Mouse (Mus musculus): Measurements from ENCODE around the gene Ppargc1a. TPM values are rescaled to one million over a fixed set of nuclear protein-coding genes. Genes with fewer than 3 reads are reported as not detected.
A peak's percentile ranks its signal among the peaks of the same experiment; 100 is the strongest.

The Ppargc1a gene
- polyA plus RNA-seq, 1 experiment, result 28.9 TPM

DNA sequence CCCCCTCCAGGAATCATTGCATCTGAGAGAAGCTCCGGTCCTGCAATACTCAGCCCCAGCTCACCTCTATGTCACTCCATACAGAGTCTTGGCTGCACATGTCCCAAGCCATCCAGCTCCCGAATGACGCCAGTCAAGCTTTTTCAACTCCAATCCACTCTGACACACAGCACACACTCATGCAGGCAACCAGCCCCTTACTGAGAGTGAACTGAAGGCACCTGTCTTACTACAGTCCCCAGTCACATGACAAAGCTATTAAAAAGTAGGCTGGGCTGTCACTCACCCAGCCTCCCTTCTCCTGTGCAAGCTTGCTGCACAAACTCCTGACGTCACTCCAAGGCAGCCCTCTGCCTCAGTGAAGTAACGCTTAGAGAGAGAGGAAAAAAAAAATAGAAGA, 13.9 kb downstream of the Ppargc1a start:
- peak; percentile 19 to 37 for DNase-seq (ENCODE audit: extremely low spot score in 1 of 2, low spot score in 1 of 2)

DNA sequence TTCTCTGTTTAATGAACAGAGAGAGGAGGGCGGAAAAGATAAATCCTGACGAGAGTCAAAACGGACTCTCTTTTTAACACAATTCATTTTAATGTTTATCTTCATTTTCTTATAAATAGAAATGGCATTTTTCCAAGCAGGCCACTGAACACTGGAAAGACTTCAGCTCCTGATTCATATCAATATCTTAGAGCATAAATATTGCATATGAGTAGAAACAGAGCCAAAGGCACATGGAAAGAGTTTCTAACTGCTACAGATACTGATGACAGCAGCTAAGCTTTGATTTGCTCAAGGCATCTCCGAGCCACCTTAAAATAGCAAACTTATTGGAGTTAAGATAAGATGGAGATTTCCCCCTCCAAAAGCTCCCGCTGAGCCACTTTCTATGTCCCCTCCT, 14.3 kb downstream of the Ppargc1a start:
- no peak for DNase-seq (ENCODE audit: extremely low spot score in 1 of 2, low spot score in 1 of 2)

DNA sequence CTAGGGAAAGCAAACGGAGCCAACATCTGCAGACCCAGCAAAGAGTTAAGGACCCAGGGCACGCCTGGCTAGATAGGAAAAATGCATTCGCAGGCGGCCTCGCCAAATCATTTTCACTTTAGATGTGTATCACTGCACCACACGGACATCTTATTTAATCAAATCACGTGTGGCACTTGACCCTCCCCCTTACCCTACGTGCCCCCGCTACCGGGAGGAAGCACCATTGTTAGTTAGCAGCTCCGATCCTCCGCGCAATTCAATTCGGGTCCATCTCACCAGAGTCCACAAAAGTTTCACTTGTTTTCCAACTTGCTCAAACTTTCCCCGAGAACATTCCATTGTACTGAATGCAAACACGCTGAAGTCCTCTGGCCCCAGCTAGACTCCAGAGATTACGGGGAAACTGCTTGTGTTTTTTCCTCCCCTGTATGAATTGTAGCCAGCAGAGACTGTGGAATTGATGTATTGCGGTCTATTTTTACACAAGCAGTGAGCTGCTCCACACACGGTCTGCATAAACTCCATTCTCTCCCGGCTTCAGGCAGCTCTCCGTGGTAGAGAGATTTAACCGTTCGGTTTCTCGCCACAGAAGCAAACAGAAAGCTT, 14.9 kb downstream of the Ppargc1a start:
- DNase-seq (ENCODE audit: extremely low spot score in 1 of 2, low spot score in 1 of 2), result peak; percentile 9 to 41

DNA sequence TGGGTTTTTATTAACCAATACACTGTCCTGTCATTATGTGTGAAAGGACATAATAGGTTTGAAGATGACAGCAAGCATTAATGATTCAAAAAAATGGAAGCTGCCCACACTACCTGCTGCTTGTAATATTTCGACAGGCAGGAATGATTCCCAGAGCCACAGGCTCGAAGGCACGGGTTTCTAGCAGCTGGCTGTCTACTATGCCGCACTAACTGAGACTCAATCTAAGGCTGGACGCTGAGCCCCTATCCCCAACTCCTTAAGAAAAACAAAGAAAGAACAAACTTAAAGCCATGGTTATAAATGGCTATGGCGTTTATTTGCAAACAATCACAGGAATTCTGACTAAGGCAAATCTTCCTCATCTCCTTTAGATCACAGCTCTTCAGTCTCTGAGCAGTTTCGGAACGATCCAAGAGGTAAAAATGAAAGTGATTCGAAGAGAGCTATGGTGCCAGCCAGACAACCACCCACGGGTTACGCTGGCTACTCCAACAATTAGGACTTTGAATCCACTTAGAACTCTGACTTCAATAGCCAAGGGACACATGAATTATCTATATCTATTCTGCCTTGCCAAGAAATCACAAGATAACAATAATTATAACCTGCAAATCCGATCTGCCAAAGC, 15.6 kb downstream of the Ppargc1a start:
- DNase-seq (ENCODE audit: extremely low spot score in 1 of 2, low spot score in 1 of 2), result peak in 1 of 2 experiments; percentile 30

DNA sequence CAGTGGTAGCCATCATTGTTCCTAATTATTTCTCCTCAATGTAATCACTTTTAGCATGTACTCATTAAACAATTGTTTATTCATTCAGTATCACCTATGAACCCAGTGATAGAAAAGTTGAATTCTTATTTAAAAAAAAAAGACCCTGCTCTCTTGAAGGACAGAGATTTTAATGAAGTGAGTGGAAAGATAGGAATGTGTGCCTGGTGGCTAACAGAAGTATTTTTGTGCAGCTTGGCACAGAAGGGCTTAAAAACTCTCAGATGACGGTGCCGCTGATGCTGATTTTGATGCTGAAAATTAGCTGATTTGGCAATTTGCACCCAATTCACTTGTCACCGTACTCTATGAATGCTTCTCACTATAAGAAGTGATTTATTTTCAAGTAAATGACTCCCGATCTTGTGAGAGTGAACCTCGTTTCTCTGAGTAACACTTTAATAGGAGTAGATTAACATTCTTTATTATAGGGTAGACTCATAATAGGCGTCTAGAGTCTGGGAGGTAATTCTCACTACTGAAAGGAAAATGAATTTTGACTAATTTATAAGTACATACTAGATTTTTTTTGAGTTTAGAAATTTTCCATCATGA, 20.0 kb downstream of the Ppargc1a start:
- DNase-seq (ENCODE audit: extremely low spot score in 1 of 2, low spot score in 1 of 2), result no peak

DNA sequence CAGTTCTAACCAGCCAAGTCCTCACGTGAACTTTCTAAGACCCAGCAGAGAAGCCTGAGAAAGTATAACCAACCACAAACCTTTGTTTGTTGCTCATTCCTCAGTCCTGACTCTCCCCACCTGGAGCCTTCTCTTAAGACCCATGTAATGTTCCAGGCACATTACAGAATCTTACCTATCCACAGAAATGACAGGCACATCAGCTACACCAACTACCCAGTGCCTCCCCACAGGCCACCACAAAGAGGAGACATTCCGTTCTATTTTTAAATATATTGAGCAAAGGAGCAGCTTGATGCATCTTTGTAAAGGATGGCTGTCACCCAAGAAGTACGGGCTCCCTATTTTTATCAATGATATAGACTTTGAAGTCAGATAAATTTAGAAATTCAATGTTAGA, 20.7 kb downstream of the Ppargc1a start:
- DNase-seq (ENCODE audit: extremely low spot score in 1 of 2, low spot score in 1 of 2), result no peak

DNA sequence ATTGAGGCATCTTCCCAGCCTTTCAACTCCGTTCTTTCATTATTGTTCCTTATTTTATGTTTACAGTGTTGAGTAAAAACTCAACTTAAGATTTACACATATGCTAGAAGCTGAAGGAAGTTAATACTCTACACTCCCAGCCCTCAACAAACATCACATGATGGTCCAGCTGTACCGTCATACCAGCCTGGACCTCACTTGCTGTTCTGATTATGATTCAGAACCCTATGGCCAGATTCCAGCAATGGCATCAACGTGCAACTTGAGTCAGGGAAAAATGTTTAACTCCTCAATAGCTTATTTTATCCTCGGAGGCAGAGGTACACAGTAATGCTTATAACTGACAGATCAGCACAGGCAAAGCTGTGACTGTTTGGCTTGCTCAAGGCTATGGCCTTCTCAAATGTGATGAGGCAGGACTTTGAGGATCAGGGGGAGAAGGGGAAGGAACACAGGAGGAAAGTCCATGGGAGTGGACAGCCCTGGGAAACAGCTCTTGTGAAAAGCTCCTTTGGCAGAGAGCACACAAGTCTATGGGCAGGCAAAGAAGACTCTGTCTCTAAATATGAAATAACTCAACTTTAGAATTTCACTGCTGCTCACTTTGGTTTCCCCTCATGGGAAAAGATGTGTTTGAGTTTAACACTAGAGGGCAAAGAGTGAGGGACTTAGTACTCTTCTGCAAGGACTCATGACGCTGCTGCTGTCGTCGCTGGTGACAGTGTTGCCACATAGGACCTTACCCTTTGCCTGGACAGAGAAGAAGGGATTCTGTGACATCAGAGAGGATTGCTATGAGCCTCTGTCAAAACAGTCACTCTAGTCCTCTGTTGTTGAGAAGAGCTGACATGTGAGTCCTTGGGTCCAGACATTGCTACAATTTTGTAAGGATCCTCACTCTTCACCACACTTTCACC, 22.1 kb downstream of the Ppargc1a start:
- DNase-seq (ENCODE audit: extremely low spot score in 1 of 2, low spot score in 1 of 2), result no peak

DNA sequence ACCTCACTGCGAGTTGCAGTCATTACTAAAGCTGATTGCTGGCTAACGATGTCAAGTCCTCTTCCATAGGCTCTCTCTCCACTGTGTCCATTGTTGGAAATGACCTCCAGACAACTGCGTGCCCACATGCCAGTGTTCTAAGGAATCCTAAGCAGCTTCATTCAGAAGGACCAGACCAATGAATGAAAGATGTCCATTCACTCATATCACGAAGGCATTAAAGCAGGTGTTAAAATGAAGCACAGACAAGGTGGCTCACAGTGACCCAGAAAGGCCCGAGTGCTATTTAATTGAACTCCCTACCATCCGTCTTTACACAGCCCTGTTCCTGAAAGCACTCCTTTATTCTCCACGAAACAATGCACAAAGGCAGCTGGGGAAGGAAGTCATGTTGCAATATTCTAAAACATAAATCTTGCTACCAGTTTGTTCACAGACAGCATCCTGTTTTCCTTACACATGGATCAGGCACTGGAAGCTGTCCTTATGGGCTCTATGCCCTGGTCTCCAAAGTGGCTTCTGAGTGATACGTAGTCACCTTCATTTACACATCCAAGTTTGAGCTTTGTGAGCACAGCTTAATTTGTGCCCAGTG, 23.3 kb downstream of the Ppargc1a start:
- DNase-seq (ENCODE audit: extremely low spot score in 1 of 2, low spot score in 1 of 2), result no peak

DNA sequence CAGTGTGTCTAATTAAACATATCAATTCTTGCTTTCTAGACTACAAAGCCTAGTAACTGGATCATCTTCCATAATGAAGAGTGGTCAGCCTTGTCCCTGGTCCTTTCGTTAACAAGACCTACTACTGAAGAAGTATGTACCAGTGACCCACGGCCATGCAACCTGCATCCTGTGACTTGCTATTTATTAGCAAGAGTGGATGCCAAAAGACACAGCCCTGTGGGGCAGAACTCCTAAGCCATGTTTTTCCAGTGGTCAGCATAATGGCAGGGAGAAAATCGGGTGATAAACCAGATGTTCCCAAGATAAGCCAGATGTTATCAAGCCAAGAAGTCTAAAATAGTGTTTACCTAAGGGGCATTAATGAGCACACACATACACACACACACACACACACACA, 26.0 kb downstream of the Ppargc1a start:
- DNase-seq (ENCODE audit: extremely low spot score in 1 of 2, low spot score in 1 of 2), result no peak

DNA sequence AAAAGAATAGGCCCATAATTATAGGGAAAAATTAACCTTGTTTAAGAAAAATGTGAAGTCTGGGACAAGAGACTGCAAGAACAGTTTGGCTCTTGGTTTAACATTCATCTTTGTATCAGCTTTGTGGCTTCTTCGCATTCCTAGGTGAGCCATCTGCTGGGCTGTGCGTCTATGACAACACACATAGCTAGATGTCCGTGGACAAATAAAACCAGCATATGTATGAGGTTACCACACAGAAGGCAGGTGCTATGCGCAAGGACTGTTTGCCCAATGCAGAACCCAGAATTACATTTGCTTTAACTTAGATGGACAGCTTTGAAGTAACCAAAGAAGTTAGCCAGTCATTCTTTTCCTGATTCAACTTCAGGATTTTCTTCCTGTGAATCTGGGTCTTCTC, 26.7 kb downstream of the Ppargc1a start:
- no peak for DNase-seq (ENCODE audit: extremely low spot score in 1 of 2, low spot score in 1 of 2)

DNA sequence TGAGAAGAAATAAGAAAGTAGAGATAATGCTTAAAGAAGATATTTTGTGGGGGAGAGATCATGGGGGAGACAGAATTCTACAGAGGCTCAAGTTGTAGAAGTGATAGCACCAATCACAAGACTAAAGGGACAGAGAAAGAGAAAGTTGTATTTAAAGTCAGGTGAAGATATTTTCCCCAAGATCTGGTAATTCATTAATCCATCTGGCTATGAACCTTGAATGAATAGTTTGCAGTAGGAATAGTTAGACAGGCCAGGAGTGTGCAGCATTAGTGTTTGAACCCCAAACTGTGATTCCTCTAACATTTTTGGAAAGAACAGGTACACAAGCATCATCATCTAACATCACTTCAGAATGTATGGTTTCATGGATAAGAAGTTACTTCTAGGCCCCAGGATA, 28.0 kb downstream of the Ppargc1a start:
- DNase-seq (ENCODE audit: extremely low spot score in 1 of 2, low spot score in 1 of 2), result no peak

DNA sequence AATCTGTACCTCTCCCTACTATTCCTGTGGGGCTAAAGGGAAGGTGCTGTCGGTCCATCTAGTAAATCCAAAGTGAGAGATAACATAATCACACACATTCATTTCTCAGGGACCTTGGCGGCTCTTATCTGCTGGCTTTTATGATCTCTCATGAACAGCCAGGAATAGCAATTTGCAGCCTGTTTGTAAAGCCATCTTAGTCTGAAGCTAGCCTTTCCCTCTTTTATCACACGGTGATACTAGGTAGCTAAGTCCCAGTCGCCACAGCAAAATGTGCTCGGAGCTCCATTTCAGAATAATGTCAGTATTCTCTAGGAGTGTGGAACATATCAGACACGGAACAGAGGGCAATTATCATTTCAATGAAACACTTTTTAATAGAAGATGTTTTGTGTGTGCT, 29.2 kb downstream of the Ppargc1a start:
- no peak for DNase-seq (ENCODE audit: extremely low spot score in 1 of 2, low spot score in 1 of 2)

DNA sequence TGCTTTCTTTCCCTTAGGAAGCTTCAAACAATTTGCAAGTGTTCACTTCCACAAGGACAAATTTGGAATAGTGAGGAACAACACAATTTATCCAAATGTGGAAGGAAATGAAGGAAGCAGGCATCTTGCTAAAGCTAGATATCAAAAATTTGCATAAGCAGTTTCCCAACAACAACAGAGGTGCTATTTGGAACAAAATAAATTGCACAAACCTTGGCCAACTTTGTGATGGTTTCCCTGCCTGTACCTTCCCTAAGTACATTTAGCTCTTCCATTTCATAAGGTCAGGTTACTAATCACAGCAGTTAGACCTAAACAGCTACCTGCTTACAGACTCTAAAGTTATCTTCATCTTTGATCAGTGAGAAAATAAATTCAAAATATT, 29.9 kb downstream of the Ppargc1a start:
- no peak for DNase-seq (ENCODE audit: extremely low spot score in 1 of 2, low spot score in 1 of 2)

DNA sequence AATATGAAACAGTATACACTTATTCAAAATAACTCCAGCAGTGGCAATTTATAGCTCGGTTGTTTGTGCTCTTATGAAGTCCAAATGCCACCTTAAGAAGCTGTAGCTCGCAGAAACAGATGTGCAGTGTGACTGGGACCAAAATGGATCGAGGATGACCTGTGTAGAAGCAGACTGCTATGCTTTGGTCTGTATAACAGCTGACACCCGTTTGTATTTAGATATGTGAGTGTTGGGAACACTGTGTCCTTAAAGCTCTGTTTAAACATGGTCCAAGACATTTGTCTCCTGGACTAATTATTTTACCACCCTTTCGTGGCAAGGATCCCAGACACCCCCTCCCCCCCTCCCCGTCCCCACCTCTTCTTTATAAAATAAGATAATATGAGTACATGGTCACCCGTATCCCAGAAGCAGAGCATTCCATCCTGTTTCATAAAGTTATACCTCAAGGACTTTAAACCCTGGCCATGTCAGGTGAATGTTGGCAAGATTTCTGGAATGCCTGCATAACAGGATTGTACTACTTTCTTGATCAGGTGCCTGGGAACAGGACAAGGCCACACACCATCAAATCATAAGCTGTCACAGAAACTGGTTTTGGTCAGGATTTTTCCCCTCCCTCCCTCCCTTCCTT, 30.4 kb downstream of the Ppargc1a start:
- no peak for DNase-seq (ENCODE audit: extremely low spot score in 1 of 2, low spot score in 1 of 2)

DNA sequence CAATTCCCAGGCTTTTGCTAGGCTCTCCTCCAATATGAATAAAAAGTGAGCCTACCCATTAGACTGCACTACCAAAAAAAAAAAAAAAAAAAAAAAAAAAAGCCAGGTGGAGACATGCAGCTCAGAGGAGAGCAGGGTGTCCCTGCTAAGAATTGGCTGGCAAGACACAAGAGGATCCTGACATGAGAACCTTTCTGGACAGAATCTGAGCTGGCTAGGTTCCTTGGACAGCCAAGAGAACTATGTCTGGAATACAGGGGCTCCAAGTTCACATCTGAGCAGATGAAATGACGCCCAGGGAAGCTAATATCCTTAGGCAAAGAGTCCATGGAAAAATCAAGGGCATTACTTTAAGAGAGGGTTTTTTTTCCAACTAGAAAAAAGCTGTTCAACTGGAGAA, 33.1 kb downstream of the Ppargc1a start:
- no peak for DNase-seq (ENCODE audit: extremely low spot score in 1 of 2, low spot score in 1 of 2)

DNA sequence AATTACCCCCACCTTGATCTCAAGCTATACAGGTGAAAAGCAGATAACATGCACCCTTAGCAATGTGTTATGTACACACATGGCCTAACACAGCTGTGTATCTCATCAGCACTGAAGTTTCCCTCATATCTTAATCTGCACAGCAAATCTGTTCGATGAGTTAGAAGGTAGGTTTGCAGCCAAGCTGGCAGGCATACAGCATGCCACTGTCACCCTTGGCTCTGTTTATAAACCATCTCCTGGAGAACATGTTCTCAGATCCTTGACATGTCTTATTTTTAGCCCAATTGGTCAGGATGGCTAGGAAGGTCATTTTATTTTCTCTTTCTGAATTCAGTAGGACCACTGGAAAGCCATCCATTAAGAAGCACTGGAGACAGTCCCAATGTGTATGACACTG, 36.2 kb downstream of the Ppargc1a start:
- no peak for DNase-seq (ENCODE audit: extremely low spot score in 1 of 2, low spot score in 1 of 2)

DNA sequence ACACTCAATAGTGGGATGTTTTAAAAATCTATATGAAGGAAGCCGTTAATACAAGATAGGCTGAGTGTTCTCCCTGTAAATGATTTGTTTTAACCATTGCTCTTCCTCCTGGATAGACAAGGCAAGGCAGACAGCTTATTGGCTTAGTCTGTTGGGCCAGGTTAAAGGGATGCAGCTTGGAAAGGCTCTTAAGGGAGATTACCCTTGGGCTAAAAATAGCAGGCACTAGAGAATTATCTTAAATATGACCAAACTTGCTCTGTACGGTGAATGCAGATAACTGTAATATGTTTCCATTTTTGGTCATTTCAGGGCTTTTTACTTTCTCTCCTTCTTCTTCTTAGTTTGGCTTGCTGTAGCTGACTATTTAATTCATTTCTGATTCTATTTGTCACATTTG, 38.1 kb downstream of the Ppargc1a start:
- no peak for DNase-seq (ENCODE audit: extremely low spot score in 1 of 2, low spot score in 1 of 2)

DNA sequence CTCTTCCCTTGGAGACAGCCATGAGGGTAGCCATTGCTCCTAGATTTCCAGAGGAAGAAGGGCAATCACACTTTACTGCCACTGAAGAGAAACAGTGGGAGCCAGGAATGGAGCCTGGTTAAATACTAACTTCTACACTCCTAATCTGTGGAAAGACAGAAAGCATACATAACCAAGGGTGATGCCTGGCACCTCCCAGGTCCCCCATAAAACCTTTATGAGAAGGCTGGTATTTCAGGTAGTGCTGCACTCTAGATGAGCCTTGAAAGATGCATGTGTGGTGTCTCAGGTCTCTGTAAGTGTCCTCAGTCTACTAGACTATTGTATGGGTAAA, 39.4 kb downstream of the Ppargc1a start:
- DNase-seq (ENCODE audit: extremely low spot score in 1 of 2, low spot score in 1 of 2), result no peak

DNA sequence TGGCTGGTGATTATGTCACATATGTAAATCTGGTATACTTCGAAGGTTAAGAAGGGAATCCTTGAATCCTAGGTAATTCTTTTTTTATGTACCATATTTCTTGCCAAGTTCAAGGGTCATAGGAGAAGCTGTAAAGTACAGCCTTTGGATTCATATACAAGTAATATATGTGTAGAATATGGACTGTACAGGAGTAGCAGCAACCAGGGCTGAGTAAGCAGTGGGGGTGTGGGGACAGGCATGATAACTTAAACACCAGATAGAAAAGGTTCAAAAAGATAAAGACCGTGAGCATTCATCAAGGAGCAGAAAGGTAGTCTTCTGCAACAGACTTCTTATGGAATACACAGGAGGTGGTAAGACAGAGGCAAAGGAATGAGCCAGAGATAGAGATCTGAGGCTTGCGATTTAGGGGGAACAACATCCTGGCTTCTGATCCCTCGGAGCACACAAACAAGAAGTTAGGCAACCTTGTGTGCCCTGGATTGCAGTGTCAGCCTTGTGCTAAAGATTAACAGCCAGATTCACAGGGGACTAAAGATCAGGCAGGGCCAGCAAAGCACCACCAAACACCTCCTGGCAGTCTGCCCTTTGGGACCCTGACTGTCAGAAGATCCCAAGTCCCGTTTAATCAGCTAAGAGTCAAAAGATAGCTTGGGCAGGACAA, 39.9 kb downstream of the Ppargc1a start:
- no peak for DNase-seq (ENCODE audit: extremely low spot score in 1 of 2, low spot score in 1 of 2)

DNA sequence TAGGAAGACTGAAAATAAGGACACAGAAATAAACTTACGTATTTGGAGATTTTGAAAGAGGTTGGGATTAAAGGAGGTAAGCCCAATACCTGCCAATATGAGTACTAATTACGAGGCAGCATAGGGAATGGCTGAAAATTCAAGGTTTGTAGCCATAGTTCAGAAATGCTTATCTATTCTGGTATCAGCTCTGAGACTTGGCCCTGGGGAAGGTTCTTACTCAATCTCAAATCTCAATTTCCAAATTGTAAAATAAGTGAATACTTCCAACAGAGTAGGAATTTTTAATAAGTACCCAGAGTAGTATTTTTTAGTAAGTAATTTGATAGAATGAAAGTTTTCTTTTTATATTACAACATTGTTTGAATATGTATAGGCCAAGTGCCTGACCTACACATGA, 41.7 kb downstream of the Ppargc1a start:
- DNase-seq (ENCODE audit: extremely low spot score in 1 of 2, low spot score in 1 of 2), result no peak
